Mouse (Mus musculus) heart, postnatal 0 days (tissue): Measurements from ENCODE around the gene Gm44511. TPM values are rescaled to one million over a fixed set of nuclear protein-coding genes. Genes with fewer than 3 reads are reported as not detected.

Experiments
- ATAC-seq: fragments of 200-750 bp; cut with Nextera tagmentation; 2 replicates; pipeline ENCODE4 v1.8.0; 2017; ENCODE audit warnings: low read depth, moderate number of reproducible peaks, moderate library complexity; ENCODE audit not compliant: insufficient read depth
- DNase-seq: peaks from one replicate; pipeline ENCODE4 v3.0.0-alpha.2; 2016; ENCODE audit warnings: low spot score
- H3K27ac ChIP-seq: fragments of 300-500 bp; sonication (generic); 2 replicates; pipeline ENCODE4 v1.5.1; 2014; ENCODE audit warnings: low read depth, mild to moderate bottlenecking
- H3K27me3 ChIP-seq: fragments of 300-500 bp; sonication (generic); 2 replicates; pipeline ENCODE4 v1.6.1; 2014; ENCODE audit warnings: low read length, mixed read lengths; ENCODE audit not compliant: control insufficient read depth, insufficient read depth
- H3K36me3 ChIP-seq: fragments of 300-500 bp; sonication (generic); replicated peaks from 2 replicates; pipeline ENCODE4 v1.6.1; 2014; ENCODE audit warnings: low read length, mixed read lengths; ENCODE audit not compliant: control insufficient read depth, insufficient read depth
- H3K4me1 ChIP-seq: fragments of 300-500 bp; sonication (generic); 2 replicates; pipeline ENCODE4 v1.6.1; 2014; ENCODE audit warnings: antibody characterized with exemption; ENCODE audit not compliant: control insufficient read depth, insufficient read depth
- H3K4me2 ChIP-seq: fragments of 300-500 bp; sonication (generic); 2 replicates; pipeline ENCODE4 v1.6.1; 2014; ENCODE audit warnings: low read depth, mild to moderate bottlenecking, low read length, moderate library complexity
- H3K4me3 ChIP-seq: fragments of 300-500 bp; sonication (generic); 2 replicates; pipeline ENCODE4 v1.5.1; 2014; ENCODE audit warnings: low read depth, low read length
- H3K9ac ChIP-seq: fragments of 300-500 bp; sonication (generic); replicated peaks from 2 replicates; pipeline ENCODE4 v1.6.1; 2014; ENCODE audit warnings: low read depth, low read length, mixed read lengths
- H3K9me3 ChIP-seq: fragments of 300-500 bp; sonication (generic); replicated peaks from 2 replicates; pipeline ENCODE4 v1.6.1; 2016; ENCODE audit warnings: low read length; ENCODE audit not compliant: control insufficient read depth
- CTCF ChIP-seq: IDR thresholded peaks from 2 replicates; pipeline ENCODE4 v1.5.1; 2016; ENCODE audit warnings: antibody characterized with exemption, control low read depth, low read depth
- EP300 ChIP-seq: IDR thresholded peaks from 2 replicates; pipeline ENCODE4 v1.6.1; 2016; ENCODE audit warnings: antibody characterized with exemption, low read depth
- WGBS: fragments of 180-500 bp; shearing (Covaris S2); extraction: QIAGEN DNeasy Blood & Tissue Kit; methylation state at CpG from one replicate; pipeline ENCODE4 v1.1.7; 2014; 5-methylcytosine and 5-hydroxymethylcytosine counted together
- polyA plus RNA-seq: library from polyadenylated mRNA; unstranded; fragments of >200 nt; fragmentation: Nextera tagmentation; extraction: Ambion mirVana; gene quantifications from 2 replicates; pipeline ENCODE4 v1.2.1, GENCODE M21; 2015
- total RNA-seq: library from RNA; depleted of rRNA; stranded (reverse); fragments of >200 nt; gene quantifications from 2 replicates; pipeline ENCODE4 v1.2.3, GENCODE M21; 2014; ENCODE audit warnings: low replicate concordance

Gm44511 gene
- total and polyA plus RNA-seq, 2 experiments from 2014 or later = not detected

GRCm38 (mm10) chr6:128837454-128838341 is 11.6 kb upstream of the Gm44511 start:
- Histone ChIP-seq H3K27me3 (no peaks in the 10 kb centered on the region), H3K4me3 (peak overlapping the region; percentile 76), H3K9me3 (no peaks in the 10 kb centered on the region), H3K36me3 (no peaks in the 10 kb centered on the region), H3K27ac (peak overlapping the region; percentile 94), H3K4me2 (peak overlapping the region; percentile 61), H3K4me1 (0 out of 2 replicates have a peak, but pooled peaks cover 6% of the 10 kb centered on the region), H3K9ac (peak overlapping the region; percentile 70)
- 4% methylated on average over 14 of the region's 14 CpGs for WGBS
- TF ChIP-seq EP300 (no peak), CTCF (no peak)
- ATAC-seq = 0 out of 2 replicates have a peak, but pooled peaks have one; percentile 0
- DNase-seq = peak; percentile 30

DNA sequence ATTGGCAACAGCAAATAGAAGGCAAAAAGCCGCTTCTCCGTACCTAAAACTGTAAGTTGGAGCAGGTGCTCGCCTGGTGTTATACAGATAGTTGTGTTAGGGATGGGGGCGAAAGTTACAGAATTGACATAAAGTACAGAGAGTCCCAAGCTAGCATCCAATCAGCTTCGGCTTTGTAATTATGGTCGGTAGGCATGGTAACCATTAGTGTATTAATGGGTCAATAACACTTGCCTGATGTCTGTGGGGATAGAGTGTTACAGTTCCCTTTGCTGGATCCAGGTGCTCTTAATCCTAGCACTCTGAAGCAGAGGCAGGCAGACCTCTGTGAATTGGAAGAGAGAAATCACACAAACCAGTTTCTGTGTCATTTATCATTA is 10.8 kb upstream of the Gm44511 start:
- TF ChIP-seq EP300 (no peak), CTCF (no peak)
- H3K9me3 ChIP-seq = no peaks in the 10 kb centered on the region
- H3K4me2 ChIP-seq = peak overlapping the region; percentile 61; the same call in 1 of the 2 replicates
- no peak overlapping the region for H3K27ac ChIP-seq
- ATAC-seq (no peak), DNase-seq (no peak)
- 0 out of 2 replicates have a peak, but pooled peaks cover 1% of the 10 kb centered on the region for H3K4me1 ChIP-seq
- WGBS = 80% methylated on average over 6 of the region's 6 CpGs
- no peaks in the 10 kb centered on the region for H3K36me3 ChIP-seq
- peak overlapping the region; percentile 76; the same call in 1 of the 2 replicates for H3K4me3 ChIP-seq
- H3K27me3 ChIP-seq = no peaks in the 10 kb centered on the region
- H3K9ac ChIP-seq = no peak overlapping the region

- WGBS = 77% methylated on average over 8 of the region's 8 CpGs
- no peak for ATAC-seq
- DNase-seq = no peak
- H3K36me3 ChIP-seq = no peaks in the 10 kb centered on the region
- no peaks in the 10 kb centered on the region for H3K4me1 ChIP-seq
- H3K4me3 ChIP-seq = no peak overlapping the region
- H3K9me3 ChIP-seq = no peaks in the 10 kb centered on the region
- no peaks in the 10 kb centered on the region for H3K27me3 ChIP-seq
- H3K27ac ChIP-seq = no peak overlapping the region
- TF ChIP-seq CTCF (no peak), EP300 (no peak)
- no peak overlapping the region for H3K9ac ChIP-seq
- H3K4me2 ChIP-seq = no peak overlapping the region
Observed at GRCm38 (mm10) chr6:128836191-128836954, 10.3 kb upstream of the Gm44511 start.

GRCm38 (mm10) chr6:128835571-128835970 is 9.5 kb upstream of the Gm44511 start:
- 64% methylated on average over 4 of the region's 4 CpGs for WGBS
- Histone ChIP-seq H3K27me3 (no peaks in the 10 kb centered on the region), H3K4me1 (no peaks in the 10 kb centered on the region), H3K9me3 (no peaks in the 10 kb centered on the region), H3K36me3 (no peaks in the 10 kb centered on the region), H3K27ac (no peak overlapping the region), H3K4me2 (no peak overlapping the region), H3K4me3 (no peak overlapping the region), H3K9ac (no peak overlapping the region)
- TF ChIP-seq EP300 = no peak
- TF ChIP-seq CTCF = no peak
- ATAC-seq (no peak), DNase-seq (no peak)

GRCm38 (mm10) chr6:128833046-128833445 is 6.9 kb upstream of the Gm44511 start:
- Histone ChIP-seq H3K27ac (no peak overlapping the region), H3K4me3 (no peak overlapping the region), H3K4me1 (no peaks in the 10 kb centered on the region), H3K9ac (no peak overlapping the region), H3K4me2 (no peak overlapping the region), H3K36me3 (no peaks in the 10 kb centered on the region), H3K9me3 (no peaks in the 10 kb centered on the region), H3K27me3 (no peaks in the 10 kb centered on the region)
- TF ChIP-seq CTCF (no peak), EP300 (no peak)
- WGBS = 68% methylated on average over 10 of the region's 10 CpGs
- ATAC-seq = no peak
- DNase-seq = no peak
